Mouse (Mus musculus) intestine, postnatal 0 days (tissue): ENCODE data around the gene Dlg2. TPM values are rescaled to one million over a fixed set of nuclear protein-coding genes. Genes with fewer than 3 reads are reported as not detected.

ENCODE experiments used
- ATAC-seq: fragments of 200-750 bp; cut with Nextera tagmentation; 2 replicates; pipeline ENCODE4 v1.8.0; 2017; ENCODE audit warnings: mild to moderate bottlenecking, moderate TSS enrichment, moderate library complexity
- H3K27ac ChIP-seq: fragments of 300-500 bp; sonication (generic); 2 replicates; pipeline ENCODE4 v1.5.1; 2014; ENCODE audit warnings: mild to moderate bottlenecking, low read depth, low read length, moderate library complexity
- H3K27me3 ChIP-seq: fragments of 300-500 bp; sonication (generic); replicated peaks from 2 replicates; pipeline ENCODE4 v1.6.1; 2014; ENCODE audit warnings: low read length, mixed read lengths; ENCODE audit not compliant: control insufficient read depth, insufficient read depth
- H3K36me3 ChIP-seq: fragments of 300-500 bp; sonication (generic); 2 replicates; pipeline ENCODE4 v1.6.1; 2014; ENCODE audit warnings: mild to moderate bottlenecking, moderate library complexity; ENCODE audit not compliant: control insufficient read depth, insufficient read depth
- H3K4me1 ChIP-seq: fragments of 300-500 bp; sonication (generic); replicated peaks from 2 replicates; pipeline ENCODE4 v1.6.1; 2014; ENCODE audit warnings: antibody characterized with exemption, low read length, mixed read lengths; ENCODE audit not compliant: control insufficient read depth, insufficient read depth
- H3K4me2 ChIP-seq: fragments of 300-500 bp; sonication (generic); replicated peaks from 2 replicates; pipeline ENCODE4 v1.6.1; 2014; ENCODE audit warnings: low read depth, mild to moderate bottlenecking, moderate library complexity
- H3K4me3 ChIP-seq: fragments of 300-500 bp; sonication (generic); 2 replicates; pipeline ENCODE4 v1.5.1; 2014; ENCODE audit warnings: low read depth, low read length
- H3K9ac ChIP-seq: fragments of 300-500 bp; sonication (generic); 2 replicates; pipeline ENCODE4 v1.6.1; 2014; ENCODE audit warnings: mild to moderate bottlenecking, low read depth, low read length
- H3K9me3 ChIP-seq: fragments of 300-500 bp; sonication (generic); 2 replicates; pipeline ENCODE4 v1.6.1; 2016; ENCODE audit warnings: mixed run types; ENCODE audit not compliant: control insufficient read depth
- CTCF ChIP-seq: sonication (generic); IDR thresholded peaks from 2 replicates; pipeline ENCODE4 v1.5.1; 2016; ENCODE audit warnings: low read depth, mild to moderate bottlenecking, control low read depth, antibody characterized with exemption, moderate library complexity
- WGBS: fragments of 180-500 bp; shearing (Covaris S2); extraction: QIAGEN DNeasy Blood & Tissue Kit; methylation state at CpG from one replicate; pipeline ENCODE4 v1.1.7; 2014; 5-methylcytosine and 5-hydroxymethylcytosine counted together
- polyA plus RNA-seq: library from polyadenylated mRNA; unstranded; fragments of >200 nt; fragmentation: Nextera tagmentation; extraction: Ambion mirVana; gene quantifications from 2 replicates; pipeline ENCODE4 v1.2.1, GENCODE M21; 2015

Gene Dlg2
- polyA plus RNA-seq, 1 experiment from 2014 or later: 1.1 TPM

DNA sequence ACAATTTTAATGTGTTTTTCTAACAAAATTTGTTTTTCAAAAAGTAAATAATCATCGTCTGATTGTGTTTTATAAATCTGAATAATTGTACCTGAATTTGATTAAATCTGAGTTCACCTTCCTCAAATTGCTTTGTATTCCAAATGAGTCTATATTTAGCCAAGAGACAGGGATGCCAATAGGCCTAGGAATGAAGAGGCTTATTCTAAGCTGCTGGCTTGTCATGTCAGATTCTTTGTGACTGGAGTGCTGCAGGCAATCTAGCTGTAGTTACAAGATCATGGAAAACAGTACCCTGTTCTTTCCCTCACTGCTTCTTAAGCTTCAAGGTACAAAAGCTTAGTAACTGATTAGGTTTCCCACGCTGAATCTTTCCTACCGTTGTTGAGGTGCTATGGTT, 811.9 kb downstream of the Dlg2 start:
- no peaks in the 10 kb centered on the region for H3K36me3 ChIP-seq
- H3K4me1 ChIP-seq: no peaks in the 10 kb centered on the region
- H3K27me3 ChIP-seq: no peaks in the 10 kb centered on the region
- WGBS: 78% methylated on average over 3 of the region's 3 CpGs
- ATAC-seq: no peak
- no peak overlapping the region for H3K27ac ChIP-seq
- H3K9me3 ChIP-seq: no peaks in the 10 kb centered on the region
- no peak overlapping the region for H3K4me3 ChIP-seq
- H3K4me2 ChIP-seq: no peak overlapping the region
- no peak for TF ChIP-seq CTCF
- H3K9ac ChIP-seq: no peak overlapping the region

- no peak overlapping the region for H3K27ac ChIP-seq
- H3K4me1 ChIP-seq: no peaks in the 10 kb centered on the region
- ATAC-seq: no peak
- H3K4me2 ChIP-seq: no peak overlapping the region
- no peak overlapping the region for H3K4me3 ChIP-seq
- no peak overlapping the region for H3K9ac ChIP-seq
- no peak for TF ChIP-seq CTCF
- H3K9me3 ChIP-seq: no peaks in the 10 kb centered on the region
- WGBS: 74% methylated on average over 2 of the region's 2 CpGs
- no peaks in the 10 kb centered on the region for H3K27me3 ChIP-seq
- H3K36me3 ChIP-seq: no peaks in the 10 kb centered on the region
Observed at GRCm38 (mm10) chr7:91296127-91296526, 819.7 kb downstream of the Dlg2 start.

- H3K4me1 ChIP-seq: no peaks in the 10 kb centered on the region
- TF ChIP-seq CTCF: no peak
- no peaks in the 10 kb centered on the region for H3K27me3 ChIP-seq
- H3K36me3 ChIP-seq: no peaks in the 10 kb centered on the region
- WGBS: 77% methylated on average over 5 of the region's 5 CpGs
- no peak for ATAC-seq
- H3K27ac ChIP-seq: no peak overlapping the region
- no peaks in the 10 kb centered on the region for H3K9me3 ChIP-seq
- H3K4me3 ChIP-seq: no peak overlapping the region
- no peak overlapping the region for H3K9ac ChIP-seq
- H3K4me2 ChIP-seq: no peak overlapping the region
Observed at GRCm38 (mm10) chr7:91311177-91311576, 834.7 kb downstream of the Dlg2 start.

- Histone ChIP-seq H3K27ac (no peak overlapping the region), H3K9me3 (no peaks in the 10 kb centered on the region), H3K4me1 (no peaks in the 10 kb centered on the region), H3K36me3 (no peaks in the 10 kb centered on the region), H3K9ac (no peak overlapping the region), H3K4me2 (no peak overlapping the region), H3K4me3 (no peak overlapping the region), H3K27me3 (no peaks in the 10 kb centered on the region)
- no peak for ATAC-seq
- no peak for TF ChIP-seq CTCF
Observed at GRCm38 (mm10) chr7:91345073-91345472, 868.6 kb downstream of the Dlg2 start.

DNA sequence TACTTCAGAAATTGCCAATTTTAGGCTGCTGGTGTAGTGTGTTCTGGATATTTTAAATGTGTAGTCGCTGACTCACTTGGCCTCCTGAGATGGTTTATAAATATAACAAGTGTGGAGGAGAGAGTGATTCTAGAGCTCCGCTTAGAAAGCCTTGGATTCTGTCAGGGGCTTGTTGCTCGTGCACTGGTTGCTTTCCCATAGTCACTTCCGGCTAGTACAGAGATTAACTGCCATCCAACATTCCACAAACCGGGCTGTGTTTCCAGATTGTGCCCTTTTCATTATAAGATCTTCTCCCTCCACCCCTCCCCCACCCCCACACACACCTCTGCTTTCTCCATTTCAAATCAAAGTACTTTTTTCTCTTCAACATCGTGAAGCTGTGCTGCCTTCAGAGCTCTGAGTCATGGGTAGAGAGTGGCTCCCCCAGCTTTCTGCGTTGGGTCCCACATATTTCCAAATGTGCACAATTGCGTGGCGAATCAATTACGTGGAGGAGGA, 893.4 kb downstream of the Dlg2 start:
- Histone ChIP-seq H3K4me1 (no peaks in the 10 kb centered on the region), H3K4me2 (no peak overlapping the region), H3K4me3 (no peak overlapping the region), H3K9me3 (no peaks in the 10 kb centered on the region), H3K27me3 (no peaks in the 10 kb centered on the region), H3K9ac (no peak overlapping the region), H3K36me3 (no peaks in the 10 kb centered on the region), H3K27ac (no peak overlapping the region)
- ATAC-seq: no peak
- 74% methylated on average over 10 of the region's 10 CpGs for WGBS
- no peak for TF ChIP-seq CTCF

DNA sequence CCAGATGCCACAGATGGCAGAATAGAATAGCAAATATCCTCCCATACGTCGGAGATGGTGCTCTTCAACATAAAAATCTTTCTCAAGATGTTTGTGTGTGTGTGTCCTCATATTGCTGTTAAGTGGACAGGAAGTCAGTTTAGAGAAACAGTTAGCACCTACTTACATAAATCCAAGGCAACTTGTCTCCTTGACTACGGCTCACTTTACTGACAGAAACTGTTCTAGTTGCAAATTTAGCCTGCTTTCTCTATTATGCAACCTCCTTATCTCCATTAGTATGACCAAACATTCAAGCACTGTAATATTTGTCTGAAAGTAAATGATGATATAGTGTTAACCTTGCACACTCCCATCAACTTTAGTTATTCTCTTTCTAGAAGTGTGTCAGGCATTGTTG, 905.8 kb downstream of the Dlg2 start:
- no peak for ATAC-seq
- no peaks in the 10 kb centered on the region for H3K27me3 ChIP-seq

DNA sequence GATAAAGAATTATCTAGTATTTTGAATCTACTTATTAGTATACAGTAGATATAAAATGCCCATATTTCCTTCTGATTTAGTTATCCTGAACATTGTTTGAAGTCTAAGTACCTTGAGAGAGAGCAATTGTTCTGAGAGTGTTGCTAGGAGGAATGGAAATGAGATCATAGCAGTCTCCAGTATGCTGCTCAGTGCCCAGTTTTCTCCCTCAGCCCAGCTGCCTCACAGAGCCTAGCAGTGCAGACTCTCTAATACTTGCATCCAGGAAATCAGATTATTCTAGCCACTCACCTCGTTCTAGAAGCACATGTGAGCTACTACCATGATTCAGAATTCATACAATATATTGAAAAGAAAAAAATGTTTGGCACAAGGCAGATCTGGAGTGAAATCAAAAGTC, 907.4 kb downstream of the Dlg2 start:
- no peak for TF ChIP-seq CTCF
- 38% methylated on average over 1 of the region's 1 CpGs for WGBS
- Histone ChIP-seq H3K27me3 (no peaks in the 10 kb centered on the region), H3K4me2 (no peak overlapping the region), H3K4me1 (no peaks in the 10 kb centered on the region), H3K9me3 (no peaks in the 10 kb centered on the region), H3K27ac (no peak overlapping the region), H3K36me3 (no peaks in the 10 kb centered on the region), H3K9ac (no peak overlapping the region), H3K4me3 (no peak overlapping the region)
- no peak for ATAC-seq

More for the DNA sequence above, 905.8 kb downstream of the Dlg2 start:
- no peak for TF ChIP-seq CTCF
- WGBS: 65% methylated on average over 3 of the region's 3 CpGs
- Histone ChIP-seq H3K36me3 (no peaks in the 10 kb centered on the region), H3K4me3 (no peak overlapping the region), H3K4me1 (no peaks in the 10 kb centered on the region), H3K9me3 (no peaks in the 10 kb centered on the region), H3K4me2 (no peak overlapping the region), H3K27ac (no peak overlapping the region), H3K9ac (no peak overlapping the region)
